9 mouse cellular contexts compared by ENCODE assay signal in genomic region chr1:66814756-66815155, GRCm38 (mm10). TPM values are rescaled to one million over a fixed set of nuclear protein-coding genes. Genes with fewer than 3 reads are reported as not detected.
A peak's percentile ranks its signal among the peaks of the same experiment; 100 is the strongest.
DNase-seq lines count a peak whose midpoint lies in the region; ATAC-seq and TF ChIP-seq lines count a peak whose summit lies in the region.
"Had no signal": no experiment of that assay in that cellular context is flagged by ENCODE, and none has a peak within 500 bp of the region (broad histone marks: within the 10 kb centered on the region; RNA-seq: fewer than 3 reads in every experiment).

No protein-coding gene starts in this region.

- DNase-seq in lung, adult 2 months, result no peak
- DNase-seq in frontal cortex, postnatal 10 days (ENCODE audit: low spot score in 2 of 2), result no peak
- DNase-seq in adrenal gland, postnatal 36 days, result no peak
- DNase-seq: gastrocnemius, postnatal 36 days had no signal

- H3K9ac ChIP-seq in lung, embryonic 15.5 days, result no peak overlapping the region
- peak overlapping the region; percentile 44; the same call in 1 of the 2 replicates for H3K9ac ChIP-seq in heart, embryonic 14.5 days (ENCODE audit: low read length)
- H3K9ac ChIP-seq in midbrain, embryonic 15.5 days, result no peak overlapping the region

- TF ChIP-seq CTCF in lung, adult 2 months (IDR thresholded peaks at IDR 0.05; ENCODE audit: insufficient read depth, low read length), result no peak

- no peaks in the 10 kb centered on the region for H3K9me3 ChIP-seq in erythroblast, embryonic 14.5 days (ENCODE audit: control insufficient read depth, low read length)
- H3K9me3 ChIP-seq in lung, embryonic 15.5 days, result no peaks in the 10 kb centered on the region
- no peaks in the 10 kb centered on the region for H3K9me3 ChIP-seq in heart, embryonic 14.5 days (ENCODE audit: control insufficient read depth, low read length)
- no peaks in the 10 kb centered on the region for H3K9me3 ChIP-seq in midbrain, embryonic 15.5 days

- peak overlapping the region; percentile 0; the same call in 1 of the 2 replicates for H3K27ac ChIP-seq in lung, embryonic 15.5 days
- H3K27ac ChIP-seq in heart, embryonic 14.5 days (replicated peaks in 1 of 2; ENCODE audit: control insufficient read depth in 1 of 2, insufficient read depth in 1 of 2, low read depth in 2 of 2, low read length in 2 of 2), result peak overlapping the region in 1 of 2 experiments; percentile 24; a peak in 1 of 4 replicates
- no peak overlapping the region for H3K27ac ChIP-seq in midbrain, embryonic 15.5 days

- H3K4me2 ChIP-seq in lung, embryonic 15.5 days, result peak overlapping the region; percentile 54
- peak overlapping the region; percentile 75 for H3K4me2 ChIP-seq in heart, embryonic 14.5 days (ENCODE audit: low read length)
- peak overlapping the region; percentile 21; the same call in 1 of the 2 replicates for H3K4me2 ChIP-seq in midbrain, embryonic 15.5 days

- 18% methylated on average over 8 of the region's 8 CpGs for WGBS in lung, embryonic 15.5 days
- 13% methylated on average over 8 of the region's 8 CpGs for WGBS in lung, adult 2 months
- WGBS in heart, embryonic 14.5 days, result 46% methylated on average over 8 of the region's 8 CpGs
- WGBS in midbrain, embryonic 15.5 days, result 61% methylated on average over 8 of the region's 8 CpGs

- peaks cover 29% of the 10 kb centered on the region for H3K4me1 ChIP-seq in erythroblast, embryonic 14.5 days (ENCODE audit: control insufficient read depth)
- peaks cover 22% of the 10 kb centered on the region for H3K4me1 ChIP-seq in lung, embryonic 15.5 days
- peaks cover 9% of the 10 kb centered on the region for H3K4me1 ChIP-seq in lung, adult 2 months (ENCODE audit: control insufficient read depth, insufficient read depth, low read length)
- H3K4me1 ChIP-seq in heart, embryonic 14.5 days (ENCODE audit: control insufficient read depth in 2 of 2, insufficient read depth in 2 of 2, low read length in 2 of 2), result peaks cover 0 to 15% of the 10 kb centered on the region in 2 experiments; a peak in 2 of 4 replicates
- peaks cover 20% of the 10 kb centered on the region for H3K4me1 ChIP-seq in midbrain, embryonic 15.5 days

- no peak for ATAC-seq in erythroblast, adult 5-6 weeks (replicated peaks; ENCODE audit: low FRiP score, poor library complexity, severe bottlenecking)
- ATAC-seq in lung, embryonic 15.5 days (ENCODE audit: borderline replicate concordance, extremely low read depth, low FRiP score, low TSS enrichment), result no peak
- no peak for ATAC-seq in heart, embryonic 14.5 days (ENCODE audit: insufficient number of reproducible peaks, insufficient read depth, low FRiP score, low read depth)
- ATAC-seq in midbrain, embryonic 15.5 days (replicated peaks), result no peak

- H3K27me3 ChIP-seq in erythroblast, embryonic 14.5 days (ENCODE audit: control insufficient read depth), result no peaks in the 10 kb centered on the region
- no peaks in the 10 kb centered on the region for H3K27me3 ChIP-seq in lung, embryonic 15.5 days
- H3K27me3 ChIP-seq in heart, embryonic 14.5 days (ENCODE audit: control insufficient read depth, insufficient read depth, low read length), result no peaks in the 10 kb centered on the region
- H3K27me3 ChIP-seq in midbrain, embryonic 15.5 days (replicated peaks), result no peaks in the 10 kb centered on the region

- H3K36me3 ChIP-seq in erythroblast, embryonic 14.5 days (ENCODE audit: control insufficient read depth), result no peaks in the 10 kb centered on the region
- no peaks in the 10 kb centered on the region for H3K36me3 ChIP-seq in lung, embryonic 15.5 days
- no peaks in the 10 kb centered on the region for H3K36me3 ChIP-seq in heart, embryonic 14.5 days (ENCODE audit: control insufficient read depth, insufficient read depth, low read length)
- H3K36me3 ChIP-seq in midbrain, embryonic 15.5 days (replicated peaks), result no peaks in the 10 kb centered on the region

- peak overlapping the region; percentile 26 for H3K4me3 ChIP-seq in erythroblast, embryonic 14.5 days (replicated peaks)
- peak overlapping the region; percentile 25; the same call in 1 of the 2 replicates for H3K4me3 ChIP-seq in lung, embryonic 15.5 days
- H3K4me3 ChIP-seq in lung, adult 2 months (replicated peaks; ENCODE audit: extremely low read depth, low read depth, low read length), result no peak overlapping the region
- no peak overlapping the region for H3K4me3 ChIP-seq in heart, embryonic 14.5 days (ENCODE audit: control insufficient read depth in 1 of 2, insufficient read depth in 1 of 2, low read depth in 1 of 2, low read length in 2 of 2)
- H3K4me3 ChIP-seq in midbrain, embryonic 15.5 days, result 0 out of 2 replicates have a peak overlapping the region, but pooled peaks have one; percentile 5

- TF ChIP-seq POLR2A in lung, adult 2 months (IDR thresholded peaks at IDR 0.05; ENCODE audit: borderline replicate concordance, extremely low read depth, low read depth, low read length), result no peak

RNA-seq across cellular contexts. Expression of gene Kansl1l, which starts 2.6 kb away (rescaled TPM):
- 0.14 TPM in 1 of 2 replicates, not detected in the other for polyA plus RNA-seq in erythroblast, embryonic 14.5 days (2012)
- 13.0 and 14.6 TPM in 2 replicates for total RNA-seq in erythroblast, adult 5-6 weeks (2015; ENCODE audit: low replicate concordance)
- total RNA-seq in erythroblast, adult 5-6 weeks (2017; ENCODE audit: low replicate concordance), result 3.6 and 6.0 TPM in 2 replicates
- polyA plus RNA-seq in lung, embryonic 15.5 days (2015; fragmentation: Nextera tagmentation; extraction: Ambion mirVana), result 20.4 and 23.2 TPM in 2 replicates
- 2.8 and 3.6 TPM in 2 replicates for polyA plus RNA-seq in lung, adult 2 months (2012; rRNA removed)
- 10.5 and 13.8 TPM in 2 replicates for polyA plus RNA-seq in heart, embryonic 14.5 days (2014; fragmentation: Nextera tagmentation; extraction: Ambion mirVana)
- 11.7 and 13.1 TPM in 2 replicates for polyA plus RNA-seq in midbrain, embryonic 15.5 days (2015; fragmentation: Nextera tagmentation; extraction: Ambion mirVana)
- total RNA-seq in adrenal gland, postnatal 36 days (2021), result 10 to 100 TPM; 17.9 to 21.0 TPM

RNA-seq across cellular contexts. Expression of gene Acadl, which starts 48.3 kb away (rescaled TPM):
- polyA plus RNA-seq in erythroblast, embryonic 14.5 days (2012), result 0.47 and 0.61 TPM in 2 replicates
- 33.6 and 43.2 TPM in 2 replicates for total RNA-seq in erythroblast, adult 5-6 weeks (2015; ENCODE audit: low replicate concordance)
- total RNA-seq in erythroblast, adult 5-6 weeks (2017; ENCODE audit: low replicate concordance), result 21.0 and 25.0 TPM in 2 replicates
- 179 and 185 TPM in 2 replicates for polyA plus RNA-seq in lung, embryonic 15.5 days (2015; fragmentation: Nextera tagmentation; extraction: Ambion mirVana)
- polyA plus RNA-seq in lung, adult 2 months (2012; rRNA removed), result 18.8 and 34.1 TPM in 2 replicates
- polyA plus RNA-seq in heart, embryonic 14.5 days (2014; fragmentation: Nextera tagmentation; extraction: Ambion mirVana), result 720 and 759 TPM in 2 replicates
- 34.6 and 39.7 TPM in 2 replicates for polyA plus RNA-seq in midbrain, embryonic 15.5 days (2015; fragmentation: Nextera tagmentation; extraction: Ambion mirVana)
- total RNA-seq in adrenal gland, postnatal 36 days (2021), result 100 to 1,000 TPM; 472 to 633 TPM

Comparison
In these comparisons a context has a peak if more than half of its experiments do, and no peak if none do; other contexts are left out.
1. H3K4me3 ChIP-seq: peak in erythroblast, embryonic 14.5 days (single experiment), lung, embryonic 15.5 days (single experiment) and midbrain, embryonic 15.5 days (single experiment); none in lung, adult 2 months (single experiment) and heart, embryonic 14.5 days (0 of 2).
2. H3K4me2 ChIP-seq: peak in every context shown above with its lines; median percentile 75 in heart, embryonic 14.5 days; 54 in lung, embryonic 15.5 days; 21 in midbrain, embryonic 15.5 days.
3. RNA of gene Acadl, which starts 48.3 kb away (polyA plus RNA-seq): 720 to 759 TPM in heart, embryonic 14.5 days, 179 to 185 TPM in lung, embryonic 15.5 days, 34.6 to 39.7 TPM in midbrain, embryonic 15.5 days and 18.8 to 34.1 TPM in lung, adult 2 months; 0.47 to 0.61 TPM in erythroblast, embryonic 14.5 days; every median in the first group is over 10 times any median in the second.